Mouse (Mus musculus): Measurements from ENCODE around the gene Prrt3.

Prrt3 gene

DNA sequence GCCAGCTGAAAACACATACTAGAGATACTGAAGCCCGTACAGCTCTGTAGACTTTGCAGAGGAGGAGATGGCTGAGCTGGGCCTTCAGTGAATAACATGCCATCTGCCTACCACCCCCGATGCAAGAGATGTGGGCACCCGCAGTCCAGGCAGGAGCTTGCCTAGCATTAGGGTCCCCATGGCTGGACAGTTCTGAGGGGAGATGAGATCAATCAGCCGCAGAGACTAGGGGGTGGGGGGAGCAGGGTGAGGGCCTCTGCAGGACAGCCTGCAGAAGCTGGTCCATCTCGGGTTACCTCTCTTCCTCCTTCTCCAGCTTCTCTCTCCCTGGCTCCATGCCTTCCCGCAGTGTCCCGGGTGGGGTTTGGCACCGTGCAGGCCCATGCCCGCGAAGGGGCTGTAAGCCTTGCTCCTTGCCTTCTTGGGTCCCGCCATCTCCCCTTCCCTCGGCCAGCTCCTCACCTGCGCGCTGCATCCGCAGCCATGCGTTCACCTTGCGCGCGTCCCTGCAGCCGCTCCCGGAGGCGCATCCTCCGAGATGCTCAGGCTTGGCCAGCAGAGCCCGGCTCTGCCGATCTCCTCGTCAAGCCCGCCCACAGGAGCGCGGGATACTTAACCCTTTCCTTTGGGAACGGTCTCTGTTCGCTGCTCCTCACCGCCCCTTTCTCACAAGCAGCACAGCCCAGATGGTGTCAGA lies at the start of gene Prrt3:
Prrt3 (minus strand) TSS at position 544 of the 697 bp plus-strand sequence.
- peak; percentile 68 for DNase-seq (ENCODE audit: low spot score)

DNA sequence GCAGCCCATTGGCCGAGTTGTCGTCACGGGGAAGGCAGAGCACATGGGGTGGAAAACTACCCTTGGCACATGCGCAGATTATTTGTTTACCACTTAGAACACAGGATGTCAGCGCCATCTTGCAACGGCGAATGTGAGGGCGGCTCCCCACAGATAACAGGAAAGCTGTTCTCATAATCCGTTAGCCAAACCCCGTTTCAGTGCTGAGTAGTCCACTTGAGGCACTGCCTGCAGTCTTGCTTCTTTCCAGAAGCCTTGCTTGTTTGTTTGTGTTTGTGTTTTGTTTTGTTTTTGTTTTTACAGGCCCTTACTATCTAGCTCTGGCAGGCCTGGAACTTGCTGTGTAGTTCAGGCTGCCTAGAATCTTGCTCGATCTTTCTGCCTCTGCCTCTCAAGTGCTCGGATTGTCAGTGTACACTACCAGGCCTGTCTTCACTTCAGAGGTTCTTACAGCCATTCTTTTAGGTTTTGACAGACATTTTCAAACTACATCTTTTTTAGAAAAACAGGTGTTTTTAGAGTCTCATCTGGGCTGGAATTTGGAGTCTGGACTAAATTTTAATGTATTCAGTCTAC lies 42.3 kb upstream of the Prrt3 start:
- DNase-seq (ENCODE audit: low spot score): no peak

DNA sequence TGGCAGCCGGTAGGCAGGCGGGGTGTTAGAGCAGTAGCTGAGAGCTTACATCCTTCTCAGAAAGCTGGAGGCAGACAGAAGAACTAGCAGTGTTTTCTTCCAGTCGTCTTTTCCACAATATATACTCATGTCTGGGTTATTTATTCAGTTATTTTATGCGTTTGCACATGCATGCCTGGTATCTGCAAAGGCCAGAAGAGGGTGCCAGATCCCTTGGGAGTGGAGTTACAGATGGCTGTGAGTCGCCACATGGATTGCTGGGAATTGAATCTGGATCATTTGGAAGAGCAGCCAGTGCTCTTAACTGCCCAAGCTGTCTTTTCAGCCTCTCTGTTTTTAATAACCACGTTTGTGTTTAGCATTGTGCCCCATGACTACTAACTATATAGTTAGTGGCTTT lies 39.9 kb upstream of the Prrt3 start:
- DNase-seq (ENCODE audit: low spot score): no peak

DNA sequence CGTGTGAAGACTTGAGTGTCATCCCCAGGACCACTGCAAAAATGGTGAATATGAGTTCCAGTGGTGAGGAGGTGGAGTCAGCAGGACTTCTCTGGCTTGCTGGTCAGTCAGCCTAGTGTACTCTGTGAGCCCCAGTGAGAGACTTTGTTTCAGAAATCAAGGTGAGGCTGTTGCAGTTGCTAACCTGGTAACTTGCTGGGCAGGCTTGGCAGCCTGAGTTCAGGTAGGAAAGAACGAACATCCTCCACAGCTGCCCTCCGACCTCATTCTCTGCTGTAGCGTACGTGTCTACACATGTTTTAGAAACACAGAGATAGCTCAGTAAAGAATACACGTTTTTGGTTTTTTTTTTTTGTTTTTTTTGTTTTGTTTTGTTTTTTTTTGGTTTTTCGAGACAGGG lies 33.2 kb upstream of the Prrt3 start:
- no peak for DNase-seq (ENCODE audit: low spot score)

DNA sequence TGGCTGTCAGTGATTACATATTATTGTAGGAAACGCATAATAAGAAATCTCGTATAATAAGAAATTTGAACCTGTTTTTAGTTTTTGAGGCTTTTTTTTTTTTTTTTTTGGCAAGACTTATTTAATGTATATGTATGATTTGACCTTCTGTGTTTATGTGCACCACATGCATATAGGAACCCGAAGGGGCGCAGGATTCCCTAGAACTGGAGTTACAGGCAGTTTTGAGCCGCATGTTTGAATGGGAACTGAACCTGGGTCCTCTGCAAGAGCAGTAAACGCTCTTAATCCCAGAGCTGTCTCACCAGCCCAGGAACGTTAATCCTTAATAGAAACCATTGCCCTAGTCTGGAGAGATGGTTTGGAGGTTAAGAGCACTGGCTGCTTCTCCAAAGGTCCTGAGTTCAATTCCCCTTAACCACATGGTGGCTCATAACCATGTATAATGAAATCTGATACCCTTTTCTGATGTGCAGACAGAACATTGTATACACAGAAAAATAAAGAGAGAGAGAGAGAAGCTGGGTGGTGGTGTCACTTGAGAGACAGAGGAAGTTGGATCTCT lies 30.2 kb upstream of the Prrt3 start:
- DNase-seq (ENCODE audit: low spot score): no peak

DNA sequence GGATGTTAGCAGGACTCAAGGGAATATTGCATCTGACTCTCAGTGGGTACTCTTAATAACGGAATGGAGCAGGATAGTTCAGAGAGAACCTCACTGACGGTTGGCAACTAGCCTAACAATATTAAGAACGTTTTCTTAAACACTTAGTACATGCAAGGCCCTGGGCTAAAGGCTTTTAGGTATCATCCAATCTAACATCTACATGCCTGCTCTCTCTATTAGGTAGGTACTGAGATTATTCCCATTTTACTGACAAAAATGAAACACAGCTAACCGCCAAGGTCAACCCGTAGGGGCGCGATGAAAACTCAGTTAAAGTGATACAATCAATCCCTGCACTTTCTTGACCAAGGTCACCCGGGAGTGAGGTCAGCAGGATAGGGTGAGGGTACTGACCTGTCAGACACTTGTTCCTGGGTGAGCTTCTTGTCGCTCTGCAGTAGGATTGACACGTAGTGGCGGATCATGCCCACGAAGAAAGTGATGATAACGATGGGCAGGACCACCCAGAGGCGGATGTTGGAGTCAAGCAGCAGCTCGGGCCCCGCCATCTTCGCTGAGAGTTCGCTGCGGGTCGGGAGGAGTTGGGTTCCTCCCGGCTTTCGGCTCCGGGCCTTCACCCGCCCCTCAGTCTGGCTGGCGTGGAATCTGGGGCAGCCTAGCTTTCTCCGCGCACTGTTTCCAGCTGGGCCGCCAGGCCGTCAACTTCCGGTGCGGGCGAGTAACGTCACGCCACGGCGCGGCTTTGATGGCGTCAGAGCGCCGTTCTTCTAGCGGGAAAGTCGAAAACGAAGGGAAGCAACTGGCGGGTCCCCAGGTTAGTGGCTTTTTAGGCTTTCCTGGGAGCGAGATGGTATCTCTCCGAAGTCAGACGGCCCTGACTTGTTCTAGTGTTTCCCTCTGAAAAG lies 29.5 kb upstream of the Prrt3 start, which contains the start of the genes Emc3 and Fancd2:
Emc3 (minus strand) TSS at position 721 of the 908 bp plus-strand sequence.
Fancd2 (plus strand) TSS at position 751 of the 908 bp plus-strand sequence.
- peak; percentile 89 for DNase-seq (ENCODE audit: low spot score)

DNA sequence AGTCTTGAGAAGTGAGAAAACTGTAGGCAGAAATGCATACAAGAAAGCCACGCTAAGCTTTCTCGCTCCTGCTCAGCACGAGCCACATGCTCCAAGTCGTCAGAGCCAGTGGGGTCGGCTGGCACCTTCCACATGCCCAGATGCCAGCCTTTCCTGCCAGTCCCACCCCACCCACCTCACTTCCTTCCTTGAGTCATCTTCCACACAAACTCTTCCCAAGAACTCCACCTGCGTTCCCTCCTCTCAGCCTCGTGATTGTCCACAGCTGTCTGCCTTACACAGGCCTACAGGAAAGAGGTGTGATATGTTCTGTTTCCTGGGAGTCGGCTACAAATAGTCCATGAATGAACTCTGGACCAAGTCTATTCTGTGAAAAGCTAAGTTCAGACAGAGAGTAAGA lies 21.7 kb upstream of the Prrt3 start:
- DNase-seq (ENCODE audit: low spot score): no peak

DNA sequence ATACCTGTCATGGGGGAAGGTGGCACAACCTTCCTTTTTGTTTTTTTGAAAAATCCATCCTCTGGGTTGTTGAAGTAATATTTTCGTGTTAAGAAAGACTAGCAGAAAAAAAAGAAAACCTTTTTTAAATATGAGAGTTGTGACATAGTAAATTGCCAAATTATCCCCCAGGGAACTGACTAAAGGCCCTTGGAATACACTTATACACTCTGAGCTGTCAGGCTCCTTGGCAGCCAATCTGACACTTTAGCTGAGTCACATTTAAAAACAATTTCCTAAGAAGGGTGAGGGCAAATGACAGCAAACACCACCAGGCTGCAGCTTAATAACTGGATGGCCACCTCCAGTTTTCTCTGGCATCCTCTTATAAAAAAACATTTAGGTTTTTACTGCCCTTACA lies 20.6 kb upstream of the Prrt3 start:
- DNase-seq (ENCODE audit: low spot score): no peak

DNA sequence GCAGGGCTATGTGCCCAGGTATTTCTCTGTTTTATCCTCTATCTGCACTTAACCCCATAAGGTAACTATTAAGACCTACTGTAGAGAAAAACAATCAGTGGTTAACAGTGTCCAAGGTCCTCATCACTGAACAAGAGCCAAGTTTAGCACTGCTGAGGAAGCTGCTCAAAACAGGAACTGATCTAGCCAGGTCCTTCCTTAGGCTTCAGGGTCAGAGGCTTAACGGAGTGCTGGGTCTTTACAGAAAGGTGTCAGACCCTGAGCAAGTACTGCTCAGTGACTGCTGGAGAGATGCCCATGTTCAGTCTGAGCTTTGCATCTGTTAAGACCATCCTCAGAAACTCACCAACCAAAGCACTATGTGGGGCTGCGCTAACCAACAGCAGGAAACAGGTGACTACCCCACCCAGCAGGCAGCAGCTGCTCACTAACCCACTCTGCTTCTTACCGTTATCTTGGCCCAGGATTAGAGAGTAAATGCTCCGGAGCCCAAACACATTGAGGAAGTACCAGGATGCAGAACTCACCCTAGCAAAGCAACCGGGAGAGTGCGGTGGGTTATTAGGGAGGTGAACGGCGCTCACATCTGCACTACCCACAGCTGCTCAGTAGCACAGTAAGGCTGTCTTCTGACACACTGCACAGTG lies 15.8 kb upstream of the Prrt3 start:
- no peak for DNase-seq (ENCODE audit: low spot score)

DNA sequence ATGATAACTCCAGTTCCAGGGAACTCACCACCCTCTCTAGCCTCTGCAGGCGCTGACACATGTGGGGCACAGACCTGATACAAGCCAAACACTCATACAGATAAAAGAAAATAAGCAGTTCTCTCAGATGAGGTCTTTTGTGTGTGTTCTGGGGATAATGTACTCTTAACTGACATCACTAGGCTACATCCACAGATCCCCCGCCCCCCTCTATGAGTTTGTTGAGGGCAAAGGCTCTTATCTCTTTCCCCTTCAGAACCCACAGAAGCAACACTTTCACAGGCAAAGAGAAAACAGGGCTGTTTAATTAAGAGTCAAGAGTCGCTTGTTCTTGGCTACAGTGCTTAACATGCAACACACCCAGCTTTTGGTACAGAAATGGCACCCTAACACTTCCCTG lies 12.9 kb upstream of the Prrt3 start:
- DNase-seq (ENCODE audit: low spot score): no peak

DNA sequence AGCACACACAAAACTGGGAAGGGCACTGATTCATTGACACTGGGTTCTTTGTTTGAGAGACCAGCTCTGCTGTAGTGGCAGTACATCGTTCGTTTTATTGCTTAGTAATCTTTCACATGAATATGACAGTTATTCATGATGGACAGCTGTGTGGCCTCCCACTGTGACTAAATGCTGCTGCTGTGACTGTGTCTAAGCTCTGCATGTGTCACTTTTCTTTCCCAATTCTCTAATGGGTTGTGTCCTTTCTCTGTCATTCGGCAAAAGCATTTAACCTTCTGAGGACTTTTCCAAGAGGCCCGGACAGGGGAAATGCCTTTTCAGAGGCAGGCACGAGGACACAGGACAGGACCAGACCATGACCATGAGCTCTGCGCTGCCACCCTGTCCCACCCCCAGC lies 12.2 kb upstream of the Prrt3 start:
- no peak for DNase-seq (ENCODE audit: low spot score)

DNA sequence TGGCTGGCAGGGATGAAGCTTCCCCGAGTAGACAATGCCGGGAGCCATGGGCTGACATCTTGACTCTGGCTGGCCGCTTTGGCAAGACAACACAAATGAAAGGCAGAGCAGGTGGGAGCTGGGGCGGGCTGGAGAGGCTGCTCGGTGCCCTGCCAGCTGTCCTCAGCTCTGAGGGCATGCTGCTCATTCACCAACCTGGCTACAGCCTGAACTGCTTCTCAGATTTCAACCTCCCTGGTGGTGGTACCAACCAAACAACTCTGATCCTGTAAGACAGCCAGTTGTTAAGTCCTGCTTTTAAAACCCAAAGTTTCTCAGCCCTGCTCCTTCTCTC lies 7.2 kb upstream of the Prrt3 start:
- DNase-seq (ENCODE audit: low spot score): no peak

DNA sequence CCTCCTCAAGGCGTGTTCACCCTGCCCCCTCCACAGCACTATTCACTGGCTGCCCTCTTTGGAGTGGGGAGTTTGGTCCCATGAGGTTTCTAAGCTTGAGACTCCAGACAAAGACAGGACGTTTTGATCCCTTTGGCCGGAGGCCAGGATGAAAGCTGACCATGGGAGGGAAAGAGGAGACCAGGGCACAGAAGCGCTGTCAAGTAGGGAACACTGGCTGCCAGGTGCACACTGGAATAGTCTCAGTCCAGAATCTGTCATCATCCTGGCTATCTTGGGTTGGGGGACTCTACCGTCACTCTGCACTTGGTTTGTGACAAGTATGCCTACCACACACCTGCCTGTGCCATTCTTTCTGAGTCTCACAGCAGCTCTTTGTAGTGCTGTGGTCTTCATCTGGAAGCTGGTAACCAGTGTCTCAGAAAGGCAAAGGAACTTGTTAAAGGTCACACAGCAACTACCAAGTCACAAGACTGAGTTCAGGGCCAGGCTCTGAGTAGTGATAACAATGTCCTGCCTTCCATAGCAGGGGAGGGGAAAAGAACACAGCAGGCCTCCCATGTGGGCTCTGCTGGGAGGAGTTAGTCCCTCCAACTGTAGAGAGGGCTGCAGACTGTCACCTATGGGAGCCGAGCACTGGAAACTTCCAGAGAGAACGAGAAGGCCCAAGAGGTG lies 6.7 kb upstream of the Prrt3 start:
- no peak for DNase-seq (ENCODE audit: low spot score)

DNA sequence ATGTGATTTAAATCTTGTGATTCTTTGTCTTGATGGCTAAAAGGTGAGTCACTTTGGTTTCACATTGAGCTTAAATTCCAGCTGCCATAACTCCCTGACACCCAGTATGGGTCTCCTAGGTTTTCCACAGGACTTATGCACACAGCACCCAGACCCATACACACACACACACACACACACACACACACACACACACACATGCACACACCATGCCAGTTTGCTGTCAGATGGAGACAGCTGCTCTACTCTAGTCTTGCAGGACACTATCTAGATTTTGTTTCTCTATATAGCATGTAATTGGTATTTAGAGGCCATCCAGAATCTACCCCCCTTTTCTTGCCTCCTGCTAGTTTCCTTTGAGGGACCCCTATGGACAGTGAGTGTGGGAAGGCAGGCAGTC lies 5.4 kb upstream of the Prrt3 start:
- no peak for DNase-seq (ENCODE audit: low spot score)

DNA sequence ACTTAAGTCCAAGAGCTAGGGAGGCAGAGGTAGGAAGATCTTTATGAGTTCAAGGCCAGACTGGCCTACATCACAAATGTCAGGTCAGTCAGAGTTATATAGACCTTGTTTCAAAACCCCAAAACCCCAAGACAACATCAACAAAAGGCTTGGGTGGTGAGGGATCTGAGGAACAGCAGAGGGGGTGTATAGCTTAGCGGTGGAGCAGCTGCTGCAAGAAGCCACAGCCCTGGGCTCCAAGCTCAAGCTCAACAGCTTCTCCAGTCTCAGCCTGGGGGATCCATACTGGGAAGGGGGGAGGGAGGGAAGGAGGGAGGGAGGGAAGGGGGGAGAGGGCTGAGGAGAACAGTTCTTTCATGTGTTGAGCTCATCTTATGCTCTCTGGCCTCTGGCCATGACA lies 4.0 kb upstream of the Prrt3 start:
- DNase-seq (ENCODE audit: low spot score): no peak

DNA sequence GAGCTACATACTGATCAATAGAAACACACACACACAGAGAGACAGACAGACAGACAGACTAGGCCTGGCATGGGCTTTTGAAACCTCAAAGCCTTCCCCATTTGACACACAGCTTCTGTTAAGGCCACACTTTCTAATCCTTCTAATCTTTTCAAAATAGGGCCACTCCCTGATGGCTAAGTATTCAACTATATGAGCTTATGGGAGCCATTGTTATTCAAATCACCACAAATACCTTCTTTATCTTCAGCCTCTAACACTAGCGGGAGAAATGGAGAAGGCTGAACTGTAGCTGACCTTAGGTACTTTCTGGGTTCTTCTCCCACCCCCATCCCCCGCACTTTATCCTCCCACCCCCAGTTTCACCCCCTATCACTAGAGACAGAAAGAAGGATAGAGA lies 1.1 kb upstream of the Prrt3 start:
- DNase-seq (ENCODE audit: low spot score): no peak

DNA sequence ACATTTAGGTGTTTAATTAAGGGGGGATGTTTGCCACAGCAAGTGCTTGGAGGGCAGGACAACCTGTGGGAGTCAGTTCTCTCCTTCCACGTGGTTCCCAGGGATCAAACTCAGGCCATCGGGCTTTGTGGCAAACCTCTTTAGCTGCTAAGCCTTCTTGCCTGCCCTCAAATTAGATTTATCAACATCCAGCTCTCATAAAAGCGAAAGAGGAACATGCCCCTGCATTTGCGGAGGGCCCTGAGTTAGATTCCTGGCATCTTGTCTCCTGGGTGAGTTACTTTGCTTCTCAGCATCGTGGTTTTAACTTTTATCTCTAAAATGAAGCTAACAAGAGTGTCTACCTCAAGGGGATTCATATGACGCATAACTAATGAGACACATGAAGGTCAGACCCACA lies 2.4 kb downstream of the Prrt3 start:
- no peak for DNase-seq (ENCODE audit: low spot score)

DNA sequence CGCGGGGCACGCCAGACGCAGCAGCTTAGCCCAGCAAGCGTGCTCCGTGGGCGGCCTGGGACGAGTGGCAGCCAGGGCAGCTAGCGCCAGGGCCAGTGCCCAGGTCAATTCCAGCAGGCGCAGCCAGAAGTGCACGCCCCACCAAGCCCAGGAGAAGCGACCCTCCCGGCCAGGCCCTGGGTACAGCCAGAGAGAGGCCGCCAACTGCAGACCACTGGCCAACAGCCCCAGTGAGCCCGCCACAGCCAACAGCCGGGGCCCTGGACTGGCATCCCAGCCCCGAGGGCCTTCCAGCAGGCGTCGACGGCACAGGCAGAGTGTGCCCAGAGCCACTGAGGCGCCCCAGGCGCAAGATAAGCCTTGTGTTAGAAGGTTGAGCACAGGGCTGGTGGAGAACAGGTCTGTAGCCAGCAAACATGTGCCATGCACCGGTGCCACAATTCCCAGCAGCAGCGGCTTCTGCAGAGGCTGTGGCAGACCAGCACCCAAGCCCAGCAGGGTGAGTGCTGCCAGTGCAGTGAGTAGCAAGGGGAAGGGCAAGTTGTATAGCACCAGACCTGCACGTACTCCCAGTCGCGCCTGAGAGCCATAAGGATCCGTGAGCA lies 6.6 kb downstream of the Prrt3 start:
- DNase-seq (ENCODE audit: low spot score): no peak

DNA sequence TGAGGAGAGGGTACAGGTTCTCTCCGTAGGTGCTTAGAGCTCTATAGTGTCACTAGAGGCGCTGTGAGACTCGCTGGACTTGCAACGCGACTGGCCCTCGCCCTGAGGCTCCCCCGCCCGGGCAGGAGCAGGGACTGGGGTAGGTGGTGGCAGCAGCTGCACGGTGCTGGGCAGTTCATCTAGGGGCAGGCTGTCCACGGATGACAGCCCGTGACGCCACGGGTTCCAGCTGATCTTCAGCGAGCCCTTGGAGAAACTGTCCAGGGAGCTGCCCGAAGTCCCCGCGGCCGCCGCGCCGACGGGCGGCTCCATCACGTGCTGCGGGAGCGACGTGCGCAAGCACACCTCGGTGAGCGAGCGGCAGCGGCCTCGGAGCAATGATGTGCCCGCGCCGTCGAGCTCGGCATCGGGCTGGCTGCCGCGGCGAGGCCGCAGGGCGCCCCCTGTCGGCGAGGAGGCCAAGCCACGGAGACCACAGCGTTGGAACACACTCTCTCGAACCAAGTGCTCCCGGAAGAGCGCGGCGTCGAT lies 7.4 kb downstream of the Prrt3 start:
- peak; percentile 73 for DNase-seq (ENCODE audit: low spot score)

DNA sequence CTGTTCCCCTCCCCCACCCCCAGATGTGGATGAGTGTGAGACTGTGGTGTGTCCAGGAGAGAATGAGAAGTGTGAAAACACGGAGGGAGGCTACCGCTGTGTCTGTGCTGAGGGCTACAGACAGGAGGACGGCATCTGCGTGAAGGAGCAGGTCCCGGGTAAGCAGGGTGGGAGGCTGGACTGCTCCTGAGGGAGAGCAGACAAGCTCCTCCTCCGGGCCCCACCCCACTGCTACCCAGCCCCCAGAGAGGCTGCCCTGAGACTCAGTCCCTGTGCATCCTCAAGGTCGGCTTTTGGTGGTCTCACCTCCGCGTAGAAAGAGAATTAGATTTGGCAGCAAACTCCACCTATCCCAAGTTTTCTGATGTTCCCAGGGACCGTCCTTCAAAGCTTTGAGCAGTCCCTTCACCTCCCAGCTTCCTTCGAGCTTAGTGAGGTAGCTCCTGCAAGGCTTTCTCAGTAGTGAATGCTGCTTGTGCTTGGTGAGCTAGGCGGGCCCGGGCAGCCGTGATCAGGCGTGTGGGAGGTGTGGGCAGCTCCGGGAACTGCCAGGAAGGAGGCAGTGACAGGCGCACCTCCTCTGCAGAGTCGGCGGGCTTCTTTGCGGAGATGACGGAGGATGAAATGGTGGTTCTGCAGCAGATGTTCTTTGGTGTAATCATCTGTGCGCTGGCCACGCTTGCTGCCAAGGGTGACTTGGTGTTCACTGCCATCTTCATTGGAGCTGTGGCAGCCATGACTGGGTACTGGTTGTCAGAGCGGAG lies 9.4 kb downstream of the Prrt3 start:
- peak; percentile 47 for DNase-seq (ENCODE audit: low spot score)

Measured in layer of hippocampus, adult 11-12 months (tissue).